Mouse (Mus musculus): ENCODE results near the gene Pinlyp. TPM values are rescaled to one million over a fixed set of nuclear protein-coding genes. Genes with fewer than 3 reads are reported as not detected.
"Not testable (repeated sequence)": the region's sequence is repeated elsewhere in the genome, so short reads cannot be mapped to it uniquely, and the experiment has no call there.

Pinlyp gene
- polyA plus RNA-seq, 1 experiment, result 18.3 TPM

DNA sequence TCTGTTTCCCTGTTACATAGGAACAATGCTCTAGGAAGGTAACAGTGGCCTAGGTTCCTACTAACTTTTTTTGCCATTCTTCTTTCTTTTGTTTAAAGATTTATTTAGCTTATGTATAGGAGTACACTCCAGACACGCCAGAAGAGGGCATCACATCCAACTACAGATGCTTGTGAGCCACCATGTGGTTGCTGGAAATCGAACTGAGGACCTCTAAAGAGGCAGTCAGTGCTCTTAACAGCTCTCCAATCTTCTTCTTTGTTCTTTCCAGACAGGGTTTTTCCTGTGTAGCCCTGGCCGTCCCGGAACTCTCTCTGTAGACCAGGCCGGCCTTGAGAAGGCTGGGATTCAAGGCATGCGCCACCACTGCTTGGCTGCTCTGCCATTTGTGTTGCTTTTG lies 20.9 kb downstream of the Pinlyp start:
- no peak overlapping the region for H3K27ac ChIP-seq (ENCODE audit: control insufficient read depth, insufficient read depth, low read depth, low read length)
- peaks cover 7% of the 10 kb centered on the region for H3K4me1 ChIP-seq (ENCODE audit: control insufficient read depth, insufficient read depth, low read length)
- no peaks in the 10 kb centered on the region for H3K27me3 ChIP-seq (ENCODE audit: control insufficient read depth, insufficient read depth, low read length)
- no peaks in the 10 kb centered on the region for H3K36me3 ChIP-seq (ENCODE audit: control insufficient read depth, insufficient read depth, low read length)
- TF ChIP-seq CTCF (IDR thresholded peaks at IDR 0.05; ENCODE audit: control insufficient read depth, insufficient read depth, insufficient replicate concordance, low read depth, low read length) (no peak), POLR2A (IDR thresholded peaks at IDR 0.05; ENCODE audit: control insufficient read depth, low read depth, low read length) (no peak)
- no peak overlapping the region for H3K4me3 ChIP-seq (ENCODE audit: control insufficient read depth, low read depth, low read length)

DNA sequence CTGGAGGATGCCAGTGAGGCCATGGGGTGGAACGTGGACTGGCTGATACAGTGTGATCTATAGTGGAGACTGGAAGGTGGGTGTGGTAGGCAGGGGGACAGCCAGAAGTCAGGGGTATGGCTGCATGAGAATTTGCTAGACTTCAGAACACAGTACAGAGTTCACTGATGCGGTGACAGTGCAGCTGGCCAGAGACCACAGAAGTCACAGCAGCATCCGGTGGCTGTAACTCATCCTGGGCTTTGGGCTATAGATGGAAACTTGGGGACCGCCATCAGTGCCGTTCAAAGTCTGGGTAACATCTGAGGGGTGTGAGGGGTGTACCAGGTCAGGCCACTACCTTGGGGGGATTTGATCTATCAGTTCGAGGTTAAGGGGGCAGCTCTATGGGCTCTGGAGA lies 22.2 kb downstream of the Pinlyp start:
- Histone ChIP-seq H3K36me3 (ENCODE audit: control insufficient read depth, insufficient read depth, low read length) (no peaks in the 10 kb centered on the region), H3K4me1 (ENCODE audit: control insufficient read depth, insufficient read depth, low read length) (no peaks in the 10 kb centered on the region), H3K4me3 (ENCODE audit: control insufficient read depth, low read depth, low read length) (no peak overlapping the region), H3K27ac (ENCODE audit: control insufficient read depth, insufficient read depth, low read depth, low read length) (no peak overlapping the region), H3K27me3 (ENCODE audit: control insufficient read depth, insufficient read depth, low read length) (no peaks in the 10 kb centered on the region)
- TF ChIP-seq CTCF (IDR thresholded peaks at IDR 0.05; ENCODE audit: control insufficient read depth, insufficient read depth, insufficient replicate concordance, low read depth, low read length), result no peak
- no peak for TF ChIP-seq POLR2A (IDR thresholded peaks at IDR 0.05; ENCODE audit: control insufficient read depth, low read depth, low read length)

DNA sequence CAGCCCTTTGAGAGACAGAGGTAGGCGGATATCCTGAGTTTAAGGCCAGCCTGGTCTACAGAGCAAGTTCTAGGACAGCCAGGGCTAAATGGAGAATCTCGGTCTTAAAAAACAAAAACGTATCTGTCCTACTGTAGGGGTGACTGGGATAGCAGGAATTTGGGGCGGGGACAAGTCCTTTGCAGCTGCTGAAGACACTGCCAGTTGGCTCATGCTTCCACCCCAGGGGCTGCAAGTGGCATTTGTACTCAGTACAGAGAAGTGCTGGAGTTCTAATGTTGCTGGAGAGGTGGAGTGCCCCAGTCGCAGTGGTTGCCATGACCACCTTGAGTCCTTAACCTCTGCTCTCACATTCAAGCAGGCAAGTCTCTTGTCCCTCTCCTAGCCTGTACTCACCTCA lies 23.1 kb downstream of the Pinlyp start:
- TF ChIP-seq POLR2A (IDR thresholded peaks at IDR 0.05; ENCODE audit: control insufficient read depth, low read depth, low read length), result no peak
- TF ChIP-seq CTCF (IDR thresholded peaks at IDR 0.05; ENCODE audit: control insufficient read depth, insufficient read depth, insufficient replicate concordance, low read depth, low read length), result no peak
- no peaks in the 10 kb centered on the region for H3K4me1 ChIP-seq (ENCODE audit: control insufficient read depth, insufficient read depth, low read length)
- no peaks in the 10 kb centered on the region for H3K36me3 ChIP-seq (ENCODE audit: control insufficient read depth, insufficient read depth, low read length)
- no peaks in the 10 kb centered on the region for H3K27me3 ChIP-seq (ENCODE audit: control insufficient read depth, insufficient read depth, low read length)
- no peak overlapping the region for H3K27ac ChIP-seq (ENCODE audit: control insufficient read depth, insufficient read depth, low read depth, low read length)
- H3K4me3 ChIP-seq (ENCODE audit: control insufficient read depth, low read depth, low read length), result no peak overlapping the region

DNA sequence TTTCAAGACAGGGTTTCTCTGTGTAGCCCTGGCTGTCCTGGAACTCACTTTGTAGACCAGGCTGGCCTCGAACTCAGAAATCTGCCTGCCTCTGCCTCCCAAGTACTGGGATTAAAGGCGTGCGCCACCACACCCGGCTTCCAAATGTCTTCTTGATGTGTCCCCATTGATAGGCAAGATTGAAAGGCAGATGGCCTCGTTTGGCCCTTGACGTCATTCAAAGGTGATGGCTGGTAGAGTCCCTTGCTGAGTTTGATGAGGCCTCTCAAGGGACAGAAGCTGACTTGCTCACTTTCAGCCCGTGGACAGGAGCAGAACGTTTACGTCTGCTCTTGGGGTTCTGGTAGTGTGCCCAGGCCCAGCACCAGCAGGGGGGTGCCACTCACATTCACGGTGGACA lies 25.9 kb downstream of the Pinlyp start:
- H3K4me3 ChIP-seq (ENCODE audit: control insufficient read depth, low read depth, low read length); H3K36me3 ChIP-seq (ENCODE audit: control insufficient read depth, insufficient read depth, low read length); H3K27ac ChIP-seq (ENCODE audit: control insufficient read depth, insufficient read depth, low read depth, low read length); H3K27me3 ChIP-seq (ENCODE audit: control insufficient read depth, insufficient read depth, low read length); H3K4me1 ChIP-seq (ENCODE audit: control insufficient read depth, insufficient read depth, low read length): not testable (repeated sequence)

DNA sequence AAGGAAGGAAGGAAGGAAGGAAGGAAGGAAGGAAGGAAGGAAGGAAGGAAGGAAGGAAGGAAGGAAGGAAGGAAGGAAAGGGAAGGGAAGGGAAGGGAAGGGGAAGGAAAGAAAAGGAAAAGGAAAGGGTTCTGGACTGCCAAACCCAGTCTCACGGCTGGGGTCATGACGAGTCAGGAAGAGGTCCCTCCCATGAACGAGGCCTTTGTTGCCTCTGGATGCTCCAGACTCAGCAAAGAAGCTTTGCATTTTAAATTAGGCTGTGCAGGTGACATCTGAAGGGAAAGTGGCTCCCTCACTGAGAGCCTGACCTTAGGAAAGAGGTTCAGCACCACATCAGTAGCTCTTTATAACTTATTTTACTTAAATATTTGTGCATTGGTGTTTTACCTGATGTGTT lies 26.8 kb downstream of the Pinlyp start:
- H3K36me3 ChIP-seq (ENCODE audit: control insufficient read depth, insufficient read depth, low read length), result no peaks in the 10 kb centered on the region

DNA sequence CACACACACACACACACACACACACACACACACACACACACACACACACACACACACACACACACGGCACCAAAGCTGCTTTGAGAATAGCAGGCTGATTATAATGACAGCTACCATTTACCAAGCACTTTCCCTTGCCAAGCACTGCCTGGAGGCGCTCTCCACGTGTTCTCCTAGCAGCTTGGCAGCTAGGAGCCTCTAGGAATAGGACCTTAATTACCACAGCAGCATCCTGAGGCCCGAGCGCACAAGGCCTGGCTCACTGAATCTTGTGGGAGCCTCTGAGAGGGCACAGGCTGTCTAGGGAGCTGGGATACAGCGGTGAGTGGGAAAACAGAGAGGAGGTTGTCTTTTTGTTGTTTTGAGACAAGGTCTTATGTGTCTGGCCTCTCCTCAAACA lies 28.3 kb downstream of the Pinlyp start:
- Histone ChIP-seq H3K4me1 (ENCODE audit: control insufficient read depth, insufficient read depth, low read length) (no peaks in the 10 kb centered on the region), H3K4me3 (ENCODE audit: control insufficient read depth, low read depth, low read length) (no peak overlapping the region), H3K36me3 (ENCODE audit: control insufficient read depth, insufficient read depth, low read length) (no peaks in the 10 kb centered on the region), H3K27me3 (ENCODE audit: control insufficient read depth, insufficient read depth, low read length) (no peaks in the 10 kb centered on the region), H3K27ac (ENCODE audit: control insufficient read depth, insufficient read depth, low read depth, low read length) (no peak overlapping the region)
- TF ChIP-seq POLR2A (IDR thresholded peaks at IDR 0.05; ENCODE audit: control insufficient read depth, low read depth, low read length) (no peak), CTCF (IDR thresholded peaks at IDR 0.05; ENCODE audit: control insufficient read depth, insufficient read depth, insufficient replicate concordance, low read depth, low read length) (no peak)

More for the DNA sequence above, 26.8 kb downstream of the Pinlyp start:
- Histone ChIP-seq H3K27me3 (ENCODE audit: control insufficient read depth, insufficient read depth, low read length) (no peaks in the 10 kb centered on the region), H3K27ac (ENCODE audit: control insufficient read depth, insufficient read depth, low read depth, low read length) (no peak overlapping the region), H3K4me3 (ENCODE audit: control insufficient read depth, low read depth, low read length) (no peak overlapping the region), H3K4me1 (ENCODE audit: control insufficient read depth, insufficient read depth, low read length) (no peaks in the 10 kb centered on the region)
- TF ChIP-seq CTCF (IDR thresholded peaks at IDR 0.05; ENCODE audit: control insufficient read depth, insufficient read depth, insufficient replicate concordance, low read depth, low read length) (no peak), POLR2A (IDR thresholded peaks at IDR 0.05; ENCODE audit: control insufficient read depth, low read depth, low read length) (no peak)

DNA sequence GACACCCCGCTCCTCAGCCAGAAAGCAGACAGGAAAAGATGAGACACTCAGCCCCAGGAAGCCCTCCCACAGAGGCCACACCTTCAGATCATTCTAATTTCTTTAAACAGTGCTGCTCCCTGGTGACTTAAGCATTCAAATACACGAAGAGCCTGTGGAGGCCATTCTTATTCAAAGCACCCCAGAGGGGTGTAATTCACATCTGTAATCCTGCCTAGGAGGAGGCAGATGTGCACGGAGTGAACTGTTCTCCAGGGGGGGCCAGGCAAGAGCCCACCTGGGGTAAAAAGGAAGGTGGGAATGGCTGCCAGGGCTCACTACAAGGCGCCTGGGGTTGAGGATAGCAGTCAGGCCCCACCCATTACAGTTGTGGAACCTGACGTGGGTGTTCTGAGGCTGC lies 28.8 kb downstream of the Pinlyp start:
- H3K27me3 ChIP-seq (ENCODE audit: control insufficient read depth, insufficient read depth, low read length), result no peaks in the 10 kb centered on the region
- H3K36me3 ChIP-seq (ENCODE audit: control insufficient read depth, insufficient read depth, low read length), result no peaks in the 10 kb centered on the region
- H3K4me3 ChIP-seq (ENCODE audit: control insufficient read depth, low read depth, low read length), result no peak overlapping the region
- no peak for TF ChIP-seq POLR2A (IDR thresholded peaks at IDR 0.05; ENCODE audit: control insufficient read depth, low read depth, low read length)
- TF ChIP-seq CTCF (IDR thresholded peaks at IDR 0.05; ENCODE audit: control insufficient read depth, insufficient read depth, insufficient replicate concordance, low read depth, low read length), result no peak
- no peaks in the 10 kb centered on the region for H3K4me1 ChIP-seq (ENCODE audit: control insufficient read depth, insufficient read depth, low read length)
- H3K27ac ChIP-seq (ENCODE audit: control insufficient read depth, insufficient read depth, low read depth, low read length), result no peak overlapping the region

DNA sequence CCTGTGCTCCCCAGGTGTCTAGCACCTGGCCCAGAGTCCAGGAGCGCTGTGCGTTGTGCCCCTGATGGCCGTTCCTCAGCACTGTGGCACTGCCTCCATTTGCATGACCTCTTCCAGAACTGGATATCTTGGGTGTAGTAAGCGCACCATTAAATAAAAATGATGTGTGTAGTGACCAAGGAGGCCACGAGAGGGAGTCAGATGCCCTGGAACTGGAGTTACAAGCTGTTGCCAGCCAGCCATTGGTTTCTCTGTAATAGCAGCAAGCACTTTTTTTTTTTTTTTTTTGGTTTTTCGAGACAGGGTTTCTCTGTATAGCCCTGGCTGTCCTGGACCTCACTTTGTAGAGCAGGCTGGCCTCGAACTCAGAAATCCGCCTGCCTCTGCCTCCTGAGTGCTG lies 29.6 kb downstream of the Pinlyp start:
- not testable (repeated sequence) for H3K36me3 ChIP-seq (ENCODE audit: control insufficient read depth, insufficient read depth, low read length); H3K27me3 ChIP-seq (ENCODE audit: control insufficient read depth, insufficient read depth, low read length); H3K27ac ChIP-seq (ENCODE audit: control insufficient read depth, insufficient read depth, low read depth, low read length); H3K4me1 ChIP-seq (ENCODE audit: control insufficient read depth, insufficient read depth, low read length); H3K4me3 ChIP-seq (ENCODE audit: control insufficient read depth, low read depth, low read length)
